Mouse (Mus musculus) frontal cortex, postnatal 10 days (tissue): Measurements from ENCODE around the gene Tmco3.

Source experiments
- DNase-seq, 2 experiments: peaks; one replicate each; pipeline ENCODE4 v3.0.0; 2022; ENCODE audit warnings: low spot score in 2 of 2, mixed read lengths in 1 of 2

Tmco3 gene

DNA sequence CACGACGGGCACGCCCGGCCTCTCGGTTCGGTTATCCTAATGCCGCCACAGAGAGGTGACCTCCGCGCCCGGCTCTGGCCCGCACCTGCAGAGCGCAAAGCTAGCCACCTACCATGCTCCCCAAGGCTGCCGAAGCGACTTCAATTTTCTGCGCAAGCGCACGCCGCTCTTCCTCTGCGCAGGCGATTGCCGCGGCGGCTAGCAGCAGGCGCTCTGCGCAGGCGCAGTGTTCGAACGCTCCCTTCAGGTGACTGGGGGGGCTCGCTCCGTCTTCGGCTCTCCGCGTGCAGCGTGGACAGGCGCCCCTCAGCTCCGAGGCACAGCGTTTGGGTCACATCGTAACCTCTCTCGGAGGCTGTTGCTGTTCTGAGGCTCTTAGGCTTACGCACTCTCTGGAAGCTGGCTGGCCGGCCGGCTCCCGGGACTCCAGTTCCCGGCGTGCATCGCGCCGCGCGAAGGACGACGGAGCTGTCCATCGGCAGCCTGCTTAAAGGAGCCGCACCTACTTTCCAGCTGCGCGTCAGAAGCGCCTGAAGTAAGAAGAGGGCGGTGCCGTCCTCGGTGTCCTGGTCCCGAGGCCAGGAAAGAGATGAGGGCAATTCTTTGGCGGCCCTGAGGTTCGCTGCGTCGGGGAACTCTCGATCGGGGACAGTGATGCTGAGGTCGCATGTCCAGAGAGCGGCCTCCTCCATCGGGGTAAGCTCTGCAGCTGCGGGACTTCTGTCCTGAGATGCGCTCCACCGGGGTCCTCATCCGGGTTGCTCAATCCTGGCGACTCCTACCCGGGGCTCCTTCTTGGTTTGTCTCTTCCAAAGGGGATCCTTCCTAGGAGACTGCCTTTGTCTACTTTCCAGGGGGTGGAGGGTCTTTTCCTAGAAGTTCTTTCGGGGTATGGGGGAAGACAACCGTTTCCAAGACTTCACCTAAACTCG lies at the start of gene Tmco3, which contains the start of gene Dcun1d2:
Tmco3 (plus strand) TSS at position 499 of the 932 bp plus-strand sequence.
Dcun1d2 (minus strand) TSS at position 440 of the 932 bp plus-strand sequence.
- DNase-seq, result peak; percentile 86 to 95

DNA sequence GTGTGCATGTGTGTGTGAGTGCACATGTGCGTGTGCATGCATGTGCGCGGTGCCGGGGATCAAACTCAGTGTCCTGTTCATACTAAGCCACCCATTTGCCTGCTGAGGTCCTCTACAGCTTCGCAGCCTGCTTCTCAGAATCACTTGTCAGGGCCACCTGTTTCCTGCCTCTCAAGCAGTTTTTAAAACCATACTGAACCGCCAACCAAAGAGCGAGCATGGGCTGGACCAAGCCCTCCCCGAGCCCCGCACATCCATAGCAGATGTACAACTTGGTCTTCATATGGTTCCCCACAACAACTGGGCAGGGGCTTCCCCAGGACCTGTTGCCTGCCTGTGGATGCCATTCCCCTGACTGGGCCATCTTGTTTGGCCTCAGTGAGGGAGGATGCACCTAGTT lies 47.9 kb upstream of the Tmco3 start:
- DNase-seq, result no peak

DNA sequence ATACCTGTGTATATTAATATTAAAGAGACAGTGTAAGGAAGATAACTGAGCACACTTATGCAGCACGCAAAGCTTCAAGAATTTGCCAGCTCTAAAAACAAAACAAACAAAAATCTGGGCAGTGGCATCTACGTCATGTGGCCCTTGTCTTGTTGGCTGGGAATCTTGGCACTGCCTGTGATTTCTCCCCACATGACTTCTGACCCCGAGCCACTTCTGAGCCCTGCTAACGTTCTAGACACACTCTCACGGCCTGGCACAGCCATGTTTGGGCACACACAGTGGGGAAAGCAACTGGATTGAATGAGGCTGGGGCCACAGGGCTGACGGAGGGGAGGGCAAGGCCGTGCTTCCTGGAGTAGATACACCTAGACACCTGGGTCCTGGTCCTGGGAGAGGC lies 47.3 kb upstream of the Tmco3 start:
- no peak for DNase-seq

DNA sequence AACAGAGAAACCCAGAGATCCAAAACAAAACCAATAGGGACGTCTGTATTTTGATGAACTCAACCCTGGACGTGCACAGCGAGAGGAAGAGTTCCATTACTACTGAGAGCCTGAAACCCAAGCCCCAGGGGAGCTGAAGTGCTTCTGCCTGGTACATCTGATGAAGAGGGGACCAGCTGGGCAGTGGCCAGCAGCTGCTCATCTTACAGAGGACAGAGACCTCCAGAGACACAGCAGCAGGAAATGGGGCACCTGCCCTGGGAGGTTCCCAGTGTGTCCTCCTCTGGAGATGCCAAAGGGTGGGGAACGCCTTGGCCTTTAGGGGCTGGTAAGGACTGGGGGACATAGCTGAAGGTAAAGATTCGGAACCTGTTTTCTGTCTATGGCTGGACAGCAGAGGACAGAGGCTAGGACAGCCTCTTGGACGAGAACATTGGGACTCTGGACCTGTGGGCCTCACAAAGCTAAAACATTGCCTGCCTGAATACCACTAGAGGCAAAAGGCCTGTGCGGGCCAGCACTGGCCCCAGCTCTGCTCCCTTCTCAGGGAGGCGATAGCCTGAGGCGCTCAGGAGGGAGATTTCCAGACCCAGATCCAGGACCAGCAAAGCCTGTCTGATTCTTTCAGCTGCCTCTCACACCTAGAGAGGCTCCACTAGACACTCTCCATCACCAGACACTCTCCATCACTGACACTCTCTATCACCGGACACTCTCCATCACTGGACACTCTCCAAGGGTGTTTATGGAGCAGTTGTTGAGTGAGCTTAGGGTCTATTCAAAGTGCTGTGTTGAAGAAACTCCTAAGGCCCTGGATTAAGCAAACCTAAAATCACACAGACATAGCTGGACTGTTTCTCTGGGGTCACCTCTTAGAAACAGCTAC lies 44.8 kb upstream of the Tmco3 start:
- no peak for DNase-seq

DNA sequence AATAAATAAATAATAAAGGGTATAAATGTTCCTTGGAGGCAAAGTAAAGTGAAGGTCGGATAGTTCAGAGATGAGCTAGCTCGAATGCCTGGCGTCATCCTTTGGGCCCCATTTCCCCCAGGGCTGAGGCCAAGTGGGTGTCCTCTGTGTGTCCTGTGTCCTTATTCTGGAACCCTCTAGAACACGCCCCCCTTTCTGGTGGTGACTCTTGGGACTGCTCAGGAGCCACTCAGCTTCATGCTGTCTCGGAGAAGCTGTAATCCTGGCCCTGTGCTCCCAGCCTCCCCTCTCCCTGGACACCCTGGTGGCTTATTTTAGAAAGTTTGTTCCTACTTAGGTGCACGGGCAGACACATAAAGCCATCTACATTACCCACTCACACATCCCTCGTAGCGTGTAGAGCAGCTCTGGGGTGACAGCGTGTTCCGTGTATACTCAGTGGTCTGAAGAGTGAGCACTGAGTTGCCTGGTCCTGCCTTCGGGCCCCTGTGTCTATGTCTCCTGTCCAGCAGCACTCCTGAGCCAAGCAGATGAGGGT lies 43.6 kb upstream of the Tmco3 start:
- no peak for DNase-seq

DNA sequence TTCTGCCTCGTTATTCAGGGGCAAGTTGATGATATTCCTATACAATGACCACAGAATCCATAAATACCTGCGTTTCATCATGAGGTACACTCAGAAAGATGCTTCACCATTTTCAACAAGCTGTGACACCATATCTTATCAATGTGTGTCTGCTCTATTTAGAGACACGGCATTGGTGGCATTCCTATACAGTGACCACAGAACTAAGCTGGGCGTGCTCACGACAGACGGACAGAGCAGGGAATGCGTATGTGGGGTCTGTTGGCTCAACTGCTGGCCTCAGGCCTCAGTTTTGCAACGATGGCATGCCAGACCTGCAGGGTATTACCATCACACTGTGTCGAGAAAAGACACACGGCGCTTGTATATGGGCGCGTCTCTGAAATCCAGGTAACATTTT lies 35.2 kb upstream of the Tmco3 start:
- DNase-seq, result no peak

DNA sequence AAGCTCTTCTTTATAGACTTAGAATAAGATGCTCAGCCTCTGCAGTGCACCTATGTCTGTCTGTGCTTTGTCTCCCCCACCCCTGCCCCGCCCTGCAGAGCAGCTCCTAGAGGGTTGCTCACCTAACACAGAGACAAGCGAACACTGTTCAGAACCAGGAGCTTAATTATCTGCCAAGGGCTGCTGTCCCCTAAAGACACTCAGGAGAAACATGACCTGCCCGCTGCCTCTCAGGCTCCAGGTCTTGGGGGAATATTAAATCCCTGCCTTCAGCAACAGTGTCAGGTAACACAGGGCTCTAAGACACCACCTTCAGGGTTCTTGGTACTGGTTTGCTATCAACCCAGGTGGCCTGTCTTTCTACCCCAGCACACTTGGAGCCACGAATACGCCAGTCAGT lies 34.6 kb upstream of the Tmco3 start:
- DNase-seq, result no peak

DNA sequence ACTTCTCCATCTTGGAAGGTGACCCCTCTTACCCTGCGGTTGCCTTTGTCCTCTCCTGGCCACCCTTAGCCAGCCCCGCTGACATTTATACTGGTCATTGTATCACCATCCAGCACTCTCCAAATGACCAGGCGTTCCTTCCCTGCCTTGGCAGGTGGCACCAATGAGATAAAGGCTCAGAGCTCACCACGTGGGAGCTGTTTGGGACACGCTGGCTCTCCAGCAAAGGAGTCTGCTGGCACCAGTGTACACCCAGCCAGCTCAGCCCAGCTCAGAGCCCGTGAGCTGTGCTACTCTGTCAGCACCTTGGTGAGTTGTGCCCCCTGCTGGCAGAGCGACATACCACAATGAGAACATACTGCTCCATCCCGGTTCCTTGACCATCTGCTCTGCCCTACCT lies 34.0 kb upstream of the Tmco3 start, which contains the start of gene Adprhl1:
Adprhl1 (minus strand) TSS at position 144 of the 400 bp plus-strand sequence.
- peak; percentile 60 to 67 for DNase-seq

DNA sequence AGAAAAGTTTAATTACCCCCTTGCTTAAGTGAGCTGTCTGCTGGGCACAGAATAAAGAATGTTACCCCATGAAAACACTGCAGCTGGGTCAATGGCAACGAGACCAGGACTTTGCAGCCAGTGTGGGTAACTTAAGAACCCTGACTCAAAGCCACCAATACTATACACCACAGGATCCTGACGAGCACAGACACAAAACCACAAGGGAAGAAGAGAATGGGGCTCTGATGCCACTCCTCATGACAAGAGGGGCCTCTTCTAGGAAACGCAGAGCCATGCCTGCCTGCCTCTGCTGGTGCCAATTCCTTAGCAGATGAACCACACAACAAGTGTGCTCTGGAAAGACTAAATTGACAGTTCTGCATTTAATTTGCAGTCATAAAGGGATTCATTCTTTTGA lies 24.6 kb upstream of the Tmco3 start:
- DNase-seq, result no peak

DNA sequence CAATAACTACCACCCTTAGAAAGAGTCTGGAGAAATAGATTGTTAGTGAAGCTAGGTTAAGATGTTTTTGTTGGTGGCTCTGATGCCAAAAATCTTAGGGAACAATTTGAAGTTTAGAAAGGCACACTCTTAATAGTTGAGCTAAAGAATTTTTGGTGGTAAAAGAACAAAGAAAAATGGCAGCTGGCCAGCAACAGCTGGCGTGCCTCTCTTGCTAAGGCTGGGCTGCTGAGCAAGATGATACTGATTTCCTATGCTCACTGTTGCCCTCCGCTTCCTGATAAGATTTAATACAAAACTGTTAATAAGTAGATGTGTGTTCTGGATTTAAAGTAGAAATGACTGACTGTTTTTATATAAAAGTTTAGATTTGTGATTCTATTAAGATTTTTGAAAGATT lies 20.4 kb upstream of the Tmco3 start:
- no peak for DNase-seq

DNA sequence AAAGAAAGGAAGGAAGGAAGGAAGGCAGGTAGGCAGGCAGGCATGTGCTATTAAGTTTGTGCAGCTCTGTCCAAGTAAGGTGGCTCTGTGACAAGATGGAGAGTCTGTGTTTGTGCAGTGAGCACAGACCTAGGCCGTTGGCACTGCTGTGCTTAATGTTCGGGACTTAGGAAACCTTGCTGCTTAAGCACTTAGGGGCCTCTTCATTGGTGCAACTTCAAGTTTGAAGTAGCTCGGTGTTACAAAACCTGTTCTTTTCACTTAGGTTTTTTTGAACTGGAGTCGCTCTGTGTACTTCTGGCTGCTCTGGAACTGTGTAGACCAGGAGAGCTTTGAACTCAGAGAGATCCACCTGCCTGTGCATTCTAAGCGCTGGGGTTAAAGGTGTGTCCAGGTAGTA lies 15.2 kb upstream of the Tmco3 start:
- no peak for DNase-seq

DNA sequence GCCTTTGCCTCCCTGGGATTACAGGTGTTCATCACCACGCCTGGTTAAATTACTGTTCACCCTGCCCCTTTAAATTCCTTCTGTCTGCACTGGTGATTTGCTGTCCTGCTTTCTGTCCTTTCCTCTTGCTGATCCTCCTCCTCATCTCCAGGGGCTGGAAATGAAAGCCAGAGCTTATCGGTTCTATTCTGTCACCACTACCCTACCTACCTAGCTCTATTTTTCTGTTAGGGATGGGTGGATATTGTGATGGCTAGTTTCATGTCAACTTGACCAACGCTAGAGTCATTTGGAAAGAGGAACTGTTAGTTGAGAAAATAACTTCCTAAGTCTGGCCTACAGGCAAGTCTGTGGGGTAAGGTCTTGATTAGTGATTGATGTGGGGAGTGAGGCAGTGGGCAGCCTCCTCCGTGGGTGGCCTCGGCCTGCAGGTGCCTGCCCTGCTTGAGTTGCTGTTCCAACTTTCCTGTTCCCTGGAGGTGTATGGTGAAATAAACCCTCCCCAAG lies 11.0 kb upstream of the Tmco3 start:
- no peak for DNase-seq

DNA sequence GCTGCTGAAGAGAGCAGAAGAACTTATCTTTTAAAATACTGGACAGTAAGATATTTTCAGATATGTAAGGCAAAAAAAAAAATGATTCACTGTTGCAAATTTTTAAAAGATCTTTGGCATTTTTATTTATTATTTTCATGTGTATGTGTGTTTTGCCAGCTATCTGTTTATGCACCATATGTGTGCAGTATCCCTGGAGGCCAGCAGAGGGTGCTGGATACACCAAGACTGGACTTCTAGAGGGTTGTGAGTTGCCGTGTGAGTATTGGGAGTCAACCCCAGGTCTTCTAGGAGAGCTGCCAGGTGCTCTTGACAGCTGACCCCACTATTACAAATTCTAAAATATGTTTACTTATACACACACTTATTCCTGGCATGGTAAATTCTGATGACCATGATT lies 4.8 kb upstream of the Tmco3 start:
- no peak for DNase-seq

DNA sequence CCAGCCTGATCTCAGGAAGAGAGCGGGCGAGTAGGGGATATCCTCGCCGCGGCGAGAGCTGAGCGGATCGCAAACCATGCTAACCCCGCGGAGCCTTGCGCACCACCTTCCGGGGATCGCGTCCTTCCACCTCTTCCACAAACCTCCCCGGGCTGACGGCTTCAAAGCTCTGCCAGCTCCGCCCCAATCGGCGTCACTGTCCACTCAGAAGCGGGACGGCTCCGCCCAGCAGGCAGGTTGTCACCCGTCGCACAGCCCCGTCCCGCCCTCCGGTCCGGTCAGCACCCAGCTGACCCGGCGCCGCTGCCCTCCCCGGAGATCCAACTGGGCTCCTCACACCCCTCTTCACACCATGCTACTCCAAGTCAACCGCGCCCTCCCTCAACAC lies 692 bp upstream of the Tmco3 start:
- DNase-seq, result peak; percentile 75 to 78

DNA sequence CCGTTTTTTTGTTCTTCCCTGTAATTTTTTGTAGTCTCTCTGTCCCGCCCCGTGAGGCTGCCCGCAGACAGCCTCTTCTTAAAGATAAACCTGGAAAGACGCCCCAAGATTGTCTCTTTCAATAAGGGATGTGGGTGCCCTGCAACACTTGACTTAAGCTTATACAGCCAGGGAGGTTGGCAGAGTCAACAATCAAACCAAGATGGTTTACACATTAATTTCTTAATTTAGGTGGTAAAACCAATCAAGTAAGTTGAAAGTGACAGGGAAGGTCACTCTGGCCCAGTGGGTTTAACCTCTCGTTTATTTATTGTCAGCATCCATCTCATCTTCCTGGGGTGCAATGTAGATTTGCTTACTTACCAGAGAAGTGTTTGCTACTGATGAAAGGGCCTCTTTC lies 656 bp downstream of the Tmco3 start:
- no peak for DNase-seq

DNA sequence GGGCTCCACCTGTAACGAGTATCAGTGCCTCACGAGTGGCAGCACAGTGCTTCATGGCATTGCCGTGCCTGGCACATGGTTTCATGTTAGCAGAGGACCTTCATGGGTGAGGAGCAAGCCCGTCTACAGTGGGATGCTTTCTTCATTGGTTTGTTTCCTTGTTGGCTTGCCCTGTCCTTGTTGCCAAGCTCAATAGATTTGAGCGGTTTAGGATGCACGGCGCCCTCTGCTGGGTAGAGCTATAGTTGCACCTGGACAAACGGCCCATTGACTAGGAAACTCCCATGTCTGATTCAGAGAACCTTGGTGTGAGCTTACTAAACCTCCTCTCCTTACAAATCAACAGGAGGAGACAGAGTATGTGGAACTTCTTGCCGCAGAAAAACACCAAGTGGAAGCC lies 4.4 kb downstream of the Tmco3 start:
- DNase-seq, result peak; percentile 26 to 58

DNA sequence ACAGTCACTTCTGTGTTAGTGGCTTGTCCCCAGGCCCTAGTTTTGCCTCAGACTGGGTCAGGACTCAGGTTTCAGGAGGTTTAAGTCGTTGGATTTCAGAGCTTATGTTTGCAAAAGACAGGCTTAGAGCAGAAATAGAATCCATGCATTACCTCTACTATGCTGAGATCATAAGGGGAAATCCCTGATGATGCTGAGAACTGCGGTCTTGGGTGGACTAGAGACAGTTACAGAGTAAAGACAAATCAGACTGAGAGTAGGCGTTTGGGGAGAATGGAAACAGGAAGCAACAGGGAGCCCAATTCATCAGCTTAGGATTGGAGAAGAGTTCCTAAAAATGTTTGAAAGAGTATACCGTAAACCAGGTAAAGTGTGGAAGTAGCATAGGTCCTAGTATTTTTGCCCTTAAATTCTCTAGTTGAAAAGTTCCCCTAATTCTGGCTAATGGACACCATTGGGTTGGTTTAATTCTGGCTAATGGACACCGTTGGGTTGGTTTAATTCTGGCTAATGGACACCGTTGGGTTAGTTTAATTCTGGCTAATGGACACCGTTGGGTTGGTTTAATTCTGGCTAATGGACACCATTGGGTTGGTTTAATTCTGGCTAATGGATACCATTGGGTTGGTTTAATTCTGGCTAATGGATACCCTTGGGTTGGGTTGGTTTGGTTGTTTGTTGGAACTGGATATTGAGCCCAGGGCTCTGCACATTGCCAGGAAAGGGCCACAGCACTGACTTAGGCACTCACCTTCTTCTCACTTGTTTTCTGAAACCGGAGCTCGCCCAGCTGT lies 5.9 kb downstream of the Tmco3 start:
- DNase-seq, result no peak

DNA sequence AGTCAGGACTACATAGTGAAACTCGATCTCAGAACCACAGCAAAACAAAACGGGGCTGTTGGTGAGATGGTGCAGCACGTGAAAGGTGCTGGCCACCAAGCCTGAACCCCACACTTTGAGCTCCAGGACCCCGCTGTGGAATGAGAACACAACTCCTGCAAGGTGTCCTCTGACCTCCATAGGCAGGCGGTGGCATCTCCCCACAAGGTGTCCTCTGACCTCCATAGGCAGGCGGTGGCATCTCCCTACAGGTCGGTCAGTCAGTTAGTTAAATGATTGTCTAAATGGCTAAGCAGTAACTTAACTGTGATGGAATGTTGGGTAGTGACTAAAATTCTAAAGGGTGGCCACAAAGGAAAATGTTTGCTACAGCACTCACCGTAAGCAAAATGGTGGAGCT lies 11.6 kb downstream of the Tmco3 start:
- no peak for DNase-seq

DNA sequence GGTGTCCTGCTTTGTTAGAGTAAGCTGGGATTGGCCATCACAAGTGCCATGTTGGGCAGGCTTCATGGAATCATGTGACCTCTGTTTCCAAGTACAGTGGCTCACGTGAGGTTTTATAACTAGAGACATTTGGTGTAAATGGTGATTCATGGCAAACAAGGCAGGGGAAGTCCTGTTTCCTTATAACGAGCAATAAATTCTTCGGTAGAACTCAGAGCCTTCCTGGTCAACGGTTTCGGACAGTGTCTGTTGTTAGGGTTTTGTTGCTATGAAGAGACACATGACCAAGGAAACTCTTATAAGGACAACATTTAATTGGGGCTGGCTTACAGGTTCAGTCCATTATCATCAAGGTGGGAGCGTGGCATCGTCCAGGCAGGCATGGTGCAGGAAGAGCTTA lies 13.0 kb downstream of the Tmco3 start:
- DNase-seq, result no peak

DNA sequence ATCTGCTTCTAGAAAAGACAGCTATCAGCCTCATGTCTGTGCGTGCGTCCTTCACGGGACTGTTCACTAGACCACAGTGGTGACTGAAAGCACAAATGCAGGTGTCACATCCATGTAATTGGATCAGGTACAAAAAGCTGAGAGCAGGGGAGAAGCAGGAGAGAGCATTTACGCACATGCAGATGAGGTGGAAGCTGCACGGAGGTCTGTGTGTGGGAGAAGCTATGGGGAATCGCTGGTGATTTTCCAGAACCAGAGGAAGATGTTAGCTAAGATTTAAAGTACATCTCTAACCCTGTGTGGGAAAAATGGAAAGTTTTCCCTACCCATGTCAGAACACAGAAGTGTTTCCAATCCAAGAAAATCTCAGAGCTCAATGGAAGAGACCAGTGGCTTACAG lies 17.5 kb downstream of the Tmco3 start:
- no peak for DNase-seq

DNA sequence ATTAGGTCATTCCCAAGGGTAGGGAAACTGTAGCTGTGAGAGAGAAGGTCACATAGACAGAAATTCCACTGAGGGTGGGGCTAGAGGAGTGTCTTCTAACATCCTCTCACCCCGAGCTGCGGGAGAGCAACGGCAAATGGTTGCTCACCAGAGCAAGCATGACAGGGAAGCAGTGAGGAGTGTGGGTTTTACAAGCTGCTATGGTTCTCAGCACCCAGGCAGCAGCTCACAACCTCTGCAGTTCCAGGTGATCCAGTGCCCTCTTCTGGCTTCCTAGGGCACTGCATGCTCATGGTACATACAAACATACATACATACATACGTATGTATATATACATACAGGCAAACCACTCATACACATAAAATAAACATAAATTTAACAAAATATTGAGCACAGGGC lies 17.9 kb downstream of the Tmco3 start:
- no peak for DNase-seq
